30 mouse cellular contexts compared by ENCODE assay signal in the genomic region with DNA sequence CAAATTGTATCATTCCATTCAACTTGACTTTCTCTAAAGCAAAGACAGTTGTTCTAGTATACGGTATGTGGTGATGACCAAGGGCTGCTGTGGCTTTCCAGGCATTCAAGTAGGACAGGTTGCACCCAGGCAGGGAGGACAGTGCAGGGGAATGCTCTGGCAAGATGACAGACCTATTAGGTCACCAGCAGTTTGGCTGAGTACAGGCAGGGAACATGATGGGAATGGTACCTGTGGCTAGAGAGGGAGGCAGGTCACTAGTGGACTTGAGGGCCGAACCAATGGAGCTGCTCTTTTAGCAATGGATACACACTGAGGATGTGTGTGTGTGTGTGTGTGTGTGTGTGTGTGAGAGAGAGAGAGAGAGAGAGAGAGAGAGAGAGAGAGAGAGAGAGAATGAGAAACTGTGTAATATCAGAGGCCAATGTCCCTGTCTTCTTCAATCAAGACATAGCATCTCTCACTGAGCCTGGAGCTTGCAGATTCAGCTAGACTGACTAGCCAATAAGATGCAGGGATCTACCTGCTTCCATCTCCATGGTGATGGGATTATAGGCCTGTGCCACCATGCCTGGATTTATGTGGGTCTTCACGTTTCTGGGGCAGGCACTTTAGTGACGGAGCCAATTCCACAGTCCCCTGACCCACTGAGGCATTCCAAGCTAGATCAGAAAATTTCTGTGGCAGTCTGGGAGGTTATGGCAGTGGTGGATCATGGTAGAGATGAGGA. TPM values are rescaled to one million over a fixed set of nuclear protein-coding genes. Genes with fewer than 3 reads are reported as not detected.
DNase-seq lines count a peak whose midpoint lies in the region; ATAC-seq and TF ChIP-seq lines count a peak whose summit lies in the region.
"Had no signal": no experiment of that assay in that cellular context is flagged by ENCODE, and none has a peak within 500 bp of the region (broad histone marks: within the 10 kb centered on the region; RNA-seq: fewer than 3 reads in every experiment).

No protein-coding gene starts in this region.

- no peak for TF ChIP-seq CTCF in forebrain, postnatal 0 days (IDR thresholded peaks at IDR 0.05; ENCODE audit: low read depth)

- peak; percentile 50; the same call in 1 of the 2 replicates for ATAC-seq in forebrain, postnatal 0 days
- 0 out of 2 replicates have a peak, but pooled peaks have one; percentile 54 for ATAC-seq in midbrain, embryonic 16.5 days
- ATAC-seq in midbrain, embryonic 14.5 days (ENCODE audit: low FRiP score, low TSS enrichment), result no peak
- ATAC-seq: forebrain, embryonic 13.5 days; forebrain, embryonic 16.5 days; intestine, embryonic 15.5 days; Patski had no signal

- H3K36me3 ChIP-seq in forebrain, postnatal 0 days (ENCODE audit: insufficient read depth), result no peaks in the 10 kb centered on the region
- H3K36me3 ChIP-seq in forebrain, embryonic 10.5 days (replicated peaks), result no peaks in the 10 kb centered on the region
- H3K36me3 ChIP-seq in midbrain, embryonic 16.5 days (ENCODE audit: control insufficient read depth, insufficient read depth, low read length), result no peaks in the 10 kb centered on the region
- H3K36me3 ChIP-seq in midbrain, embryonic 14.5 days (ENCODE audit: control insufficient read depth, insufficient read depth, low read length), result no peaks in the 10 kb centered on the region
- H3K36me3 ChIP-seq: embryonic facial prominence, embryonic 10.5 days; embryonic facial prominence, embryonic 13.5 days; G1E; heart, embryonic 12.5 days; heart, embryonic 15.5 days; hindbrain, embryonic 12.5 days; hindbrain, embryonic 15.5 days; intestine, embryonic 15.5 days had no signal

- peak; percentile 21 to 29 for DNase-seq in cerebellum, postnatal 10 days
- DNase-seq in cerebellum, adult 11 months, result no peak
- DNase-seq in forebrain, postnatal 0 days, result no peak
- DNase-seq in forebrain, embryonic 10.5 days (ENCODE audit: extremely low spot score, low spot score), result no peak
- DNase-seq in midbrain, embryonic 14.5 days, result no peak
- DNase-seq: adrenal gland, postnatal 10 days; adrenal gland, postnatal 36 days; B cell, adult 2 months; cerebellum, adult 9-10 months; embryo, embryonic 11 days; gastrocnemius, adult 2 months; gastrocnemius, postnatal 14 days; heart, adult 18-20 months; heart, postnatal 10 days; heart, postnatal 36 days; kidney, adult 11 months had no signal

- no peak overlapping the region for H3K27ac ChIP-seq in forebrain, postnatal 0 days (ENCODE audit: low read depth, low read length)
- H3K27ac ChIP-seq in forebrain, embryonic 10.5 days, result no peak overlapping the region
- H3K27ac ChIP-seq in midbrain, embryonic 16.5 days (ENCODE audit: low read length), result no peak overlapping the region
- no peak overlapping the region for H3K27ac ChIP-seq in midbrain, embryonic 14.5 days (replicated peaks; ENCODE audit: low read depth, low read length)
- H3K27ac ChIP-seq: embryonic facial prominence, embryonic 10.5 days; embryonic facial prominence, embryonic 13.5 days; forebrain, embryonic 13.5 days; gastrocnemius, adult 2 months; heart, embryonic 15.5 days; hindbrain, embryonic 12.5 days; hindbrain, embryonic 15.5 days; intestine, embryonic 15.5 days had no signal

- WGBS in forebrain, postnatal 0 days, result 71% methylated on average over 4 of the region's 4 CpGs
- 86% methylated on average over 4 of the region's 4 CpGs for WGBS in forebrain, embryonic 10.5 days
- WGBS in midbrain, embryonic 16.5 days, result 74% methylated on average over 4 of the region's 4 CpGs
- WGBS in midbrain, embryonic 14.5 days, result 76% methylated on average over 4 of the region's 4 CpGs

- no peaks in the 10 kb centered on the region for H3K4me1 ChIP-seq in forebrain, postnatal 0 days (ENCODE audit: insufficient read depth)
- H3K4me1 ChIP-seq in forebrain, embryonic 10.5 days, result peaks cover 5% of the 10 kb centered on the region; the same call in 1 of the 2 replicates
- H3K4me1 ChIP-seq in midbrain, embryonic 16.5 days (ENCODE audit: control insufficient read depth, insufficient read depth, low read length), result no peaks in the 10 kb centered on the region
- H3K4me1 ChIP-seq in midbrain, embryonic 14.5 days (ENCODE audit: control insufficient read depth, insufficient read depth, low read length), result no peaks in the 10 kb centered on the region
- H3K4me1 ChIP-seq: embryonic facial prominence, embryonic 10.5 days; embryonic facial prominence, embryonic 13.5 days; forebrain, embryonic 13.5 days; heart, embryonic 12.5 days; heart, embryonic 15.5 days; hindbrain, embryonic 12.5 days; hindbrain, embryonic 15.5 days; intestine, embryonic 15.5 days had no signal

- H3K9me3 ChIP-seq in forebrain, postnatal 0 days (ENCODE audit: low read length), result no peaks in the 10 kb centered on the region
- no peaks in the 10 kb centered on the region for H3K9me3 ChIP-seq in forebrain, embryonic 10.5 days
- H3K9me3 ChIP-seq in midbrain, embryonic 16.5 days (replicated peaks; ENCODE audit: control insufficient read depth, low read length, poor library complexity, severe bottlenecking), result no peaks in the 10 kb centered on the region
- no peaks in the 10 kb centered on the region for H3K9me3 ChIP-seq in midbrain, embryonic 14.5 days (ENCODE audit: control insufficient read depth, low read length)
- H3K9me3 ChIP-seq: embryonic facial prominence, embryonic 10.5 days; embryonic facial prominence, embryonic 13.5 days; forebrain, embryonic 13.5 days; G1E; heart, embryonic 12.5 days; heart, embryonic 15.5 days; hindbrain, embryonic 12.5 days; hindbrain, embryonic 15.5 days; intestine, embryonic 15.5 days had no signal

- no peak overlapping the region for H3K9ac ChIP-seq in forebrain, postnatal 0 days
- H3K9ac ChIP-seq in midbrain, embryonic 16.5 days (ENCODE audit: low read depth, low read length), result no peak overlapping the region
- no peak overlapping the region for H3K9ac ChIP-seq in midbrain, embryonic 14.5 days (replicated peaks; ENCODE audit: low read length)
- H3K9ac ChIP-seq: embryonic facial prominence, embryonic 13.5 days; forebrain, embryonic 13.5 days; heart, embryonic 12.5 days; heart, embryonic 15.5 days; hindbrain, embryonic 12.5 days; hindbrain, embryonic 15.5 days; intestine, embryonic 15.5 days had no signal

- no peak overlapping the region for H3K4me3 ChIP-seq in forebrain, postnatal 0 days (ENCODE audit: low read depth, low read length)
- H3K4me3 ChIP-seq in forebrain, embryonic 10.5 days, result no peak overlapping the region
- no peak overlapping the region for H3K4me3 ChIP-seq in midbrain, embryonic 16.5 days (ENCODE audit: low read depth, low read length)
- H3K4me3 ChIP-seq in midbrain, embryonic 14.5 days (replicated peaks; ENCODE audit: low read depth, low read length), result no peak overlapping the region
- H3K4me3 ChIP-seq: embryonic facial prominence, embryonic 10.5 days; embryonic facial prominence, embryonic 13.5 days; erythroblast, embryonic 14.5 days; forebrain, embryonic 13.5 days; gastrocnemius, adult 2 months; heart, embryonic 12.5 days; heart, embryonic 15.5 days; hindbrain, embryonic 12.5 days; hindbrain, embryonic 15.5 days; intestine, embryonic 15.5 days had no signal

- no peak overlapping the region for H3K4me2 ChIP-seq in forebrain, postnatal 0 days (ENCODE audit: low read depth)
- H3K4me2 ChIP-seq in midbrain, embryonic 16.5 days (ENCODE audit: low read length), result no peak overlapping the region
- no peak overlapping the region for H3K4me2 ChIP-seq in midbrain, embryonic 14.5 days (ENCODE audit: low read length)
- H3K4me2 ChIP-seq: embryonic facial prominence, embryonic 13.5 days; forebrain, embryonic 13.5 days; heart, embryonic 12.5 days; heart, embryonic 15.5 days; hindbrain, embryonic 12.5 days; hindbrain, embryonic 15.5 days; intestine, embryonic 15.5 days had no signal

- no peaks in the 10 kb centered on the region for H3K27me3 ChIP-seq in forebrain, postnatal 0 days (ENCODE audit: insufficient read depth, low read length)
- no peaks in the 10 kb centered on the region for H3K27me3 ChIP-seq in forebrain, embryonic 10.5 days (ENCODE audit: poor library complexity, severe bottlenecking)
- H3K27me3 ChIP-seq in midbrain, embryonic 16.5 days (ENCODE audit: control insufficient read depth, insufficient read depth, low read depth, low read length), result no peaks in the 10 kb centered on the region
- no peaks in the 10 kb centered on the region for H3K27me3 ChIP-seq in midbrain, embryonic 14.5 days (ENCODE audit: control insufficient read depth, insufficient read depth, low read length)
- H3K27me3 ChIP-seq: CH12.LX; embryonic facial prominence, embryonic 13.5 days; forebrain, embryonic 13.5 days; heart, embryonic 12.5 days; heart, embryonic 15.5 days; hindbrain, embryonic 12.5 days; hindbrain, embryonic 15.5 days; intestine, embryonic 15.5 days; Patski had no signal

RNA-seq across cellular contexts. Expression of gene Tmem177, which starts 18.6 kb away (rescaled TPM):
- total RNA-seq in forebrain, postnatal 0 days (2014; rRNA removed), result 6.9 and 7.2 TPM in 2 replicates
- 4.1 and 5.4 TPM in 2 replicates for polyA plus RNA-seq in forebrain, postnatal 0 days (2015; fragmentation: Nextera tagmentation; extraction: Ambion mirVana)
- 10.0 and 11.2 TPM in 2 replicates for polyA plus RNA-seq in forebrain, embryonic 10.5 days (2016; fragmentation: Nextera tagmentation; extraction: Ambion mirVana)
- 6.9 and 8.4 TPM in 2 replicates for polyA plus RNA-seq in midbrain, embryonic 16.5 days (2015; fragmentation: Nextera tagmentation; extraction: Ambion mirVana)
- 5.2 and 7.5 TPM in 2 replicates for polyA plus RNA-seq in midbrain, embryonic 14.5 days (2014; fragmentation: Nextera tagmentation; extraction: Ambion mirVana)

Comparison
In these comparisons a context has a peak if more than half of its experiments do, and no peak if none do; other contexts are left out.
1. DNase-seq: peak in cerebellum, postnatal 10 days (2 of 2); none in cerebellum, adult 11 months (single experiment), forebrain, postnatal 0 days (single experiment), forebrain, embryonic 10.5 days (single experiment) and midbrain, embryonic 14.5 days (single experiment).